In genomic region chr5:28170892-28171291, GRCm38 (mm10) we compare ENCODE assay signal across 16 mouse cellular contexts. TPM values are rescaled to one million over a fixed set of nuclear protein-coding genes. Genes with fewer than 3 reads are reported as not detected.
DNase-seq lines count a peak whose midpoint lies in the region; ATAC-seq and TF ChIP-seq lines count a peak whose summit lies in the region.
"Had no signal": no experiment of that assay in that cellular context is flagged by ENCODE, and none has a peak within 500 bp of the region (broad histone marks: within the 10 kb centered on the region; RNA-seq: fewer than 3 reads in every experiment).

No protein-coding gene starts in this region.

- 0 out of 2 replicates have a peak overlapping the region, but pooled peaks have one; percentile 6 for H3K4me3 ChIP-seq in heart, embryonic 10.5 days
- peak overlapping the region; percentile 17 for H3K4me3 ChIP-seq in hindbrain, embryonic 15.5 days
- H3K4me3 ChIP-seq in midbrain, postnatal 0 days (ENCODE audit: low read depth, low read length), result peak overlapping the region; percentile 26
- H3K4me3 ChIP-seq in left cerebral cortex, adult 2 months, result no peak overlapping the region
- no peak overlapping the region for H3K4me3 ChIP-seq in stomach, postnatal 0 days (ENCODE audit: low read depth, low read length)
- H3K4me3 ChIP-seq: heart, adult 2 months; liver, embryonic 15.5 days; neural tube, embryonic 12.5 days had no signal

- H3K27ac ChIP-seq in heart, embryonic 10.5 days, result no peak overlapping the region
- no peak overlapping the region for H3K27ac ChIP-seq in hindbrain, embryonic 15.5 days (replicated peaks)
- peak overlapping the region; percentile 43; the same call in 1 of the 2 replicates for H3K27ac ChIP-seq in midbrain, postnatal 0 days (ENCODE audit: low read depth, low read length)
- H3K27ac ChIP-seq in left cerebral cortex, adult 2 months, result no peak overlapping the region
- H3K27ac ChIP-seq in stomach, postnatal 0 days (replicated peaks), result no peak overlapping the region
- H3K27ac ChIP-seq: heart, adult 2 months; liver, embryonic 15.5 days; neural tube, embryonic 12.5 days had no signal

- TF ChIP-seq EP300 in stomach, postnatal 0 days (optimal IDR thresholded peaks at IDR 0.05), result no peak

- H3K9me3 ChIP-seq in heart, embryonic 10.5 days, result no peaks in the 10 kb centered on the region
- no peaks in the 10 kb centered on the region for H3K9me3 ChIP-seq in hindbrain, embryonic 15.5 days
- no peaks in the 10 kb centered on the region for H3K9me3 ChIP-seq in midbrain, postnatal 0 days (ENCODE audit: low read length)
- no peaks in the 10 kb centered on the region for H3K9me3 ChIP-seq in stomach, postnatal 0 days (ENCODE audit: control insufficient read depth, low read length)
- H3K9me3 ChIP-seq: liver, embryonic 15.5 days; neural tube, embryonic 12.5 days had no signal

- no peak for ATAC-seq in hindbrain, embryonic 15.5 days (ENCODE audit: low FRiP score, low read depth)
- ATAC-seq in midbrain, postnatal 0 days (ENCODE audit: low FRiP score), result no peak
- no peak for ATAC-seq in stomach, postnatal 0 days (ENCODE audit: low FRiP score, low TSS enrichment)

- DNase-seq in heart, embryonic 10.5 days (ENCODE audit: low spot score), result no peak
- no peak for DNase-seq in heart, postnatal 10 days
- peak; percentile 71 to 75 for DNase-seq in cerebellum, postnatal 25 days
- DNase-seq in midbrain, postnatal 0 days (ENCODE audit: low spot score), result peak; percentile 50
- no peak for DNase-seq in thymus, postnatal 4 days
- DNase-seq in left cerebral cortex, adult 2 months (ENCODE audit: extremely low spot score in 1 of 2, low spot score in 2 of 2), result no peak
- DNase-seq in stomach, postnatal 0 days (ENCODE audit: low spot score), result no peak
- DNase-seq: heart, adult 2 months; heart, postnatal 4 days; right cerebral cortex, postnatal 14 days; thymus, postnatal 25 days had no signal

- under 1% methylated on average over 19 of the region's 19 CpGs for WGBS in heart, embryonic 10.5 days
- WGBS in hindbrain, embryonic 15.5 days, result 3% methylated on average over 19 of the region's 19 CpGs
- WGBS in midbrain, postnatal 0 days, result 18% methylated on average over 19 of the region's 19 CpGs
- WGBS in stomach, postnatal 0 days, result 3% methylated on average over 19 of the region's 19 CpGs

- H3K4me1 ChIP-seq in heart, embryonic 10.5 days, result peaks cover 26% of the 10 kb centered on the region
- peaks cover 23% of the 10 kb centered on the region for H3K4me1 ChIP-seq in hindbrain, embryonic 15.5 days (replicated peaks)
- H3K4me1 ChIP-seq in midbrain, postnatal 0 days (ENCODE audit: insufficient read depth, low read length), result no peaks in the 10 kb centered on the region; the same call in 1 of the 2 replicates
- 0 out of 2 replicates have a peak, but pooled peaks cover under 1% of the 10 kb centered on the region for H3K4me1 ChIP-seq in stomach, postnatal 0 days (replicated peaks; ENCODE audit: control insufficient read depth, insufficient read depth)

- H3K27me3 ChIP-seq in heart, embryonic 10.5 days (ENCODE audit: insufficient read depth, poor library complexity, severe bottlenecking), result peaks cover 97% of the 10 kb centered on the region
- peaks cover 80% of the 10 kb centered on the region for H3K27me3 ChIP-seq in hindbrain, embryonic 15.5 days
- H3K27me3 ChIP-seq in midbrain, postnatal 0 days (ENCODE audit: insufficient read depth, low read length), result peaks cover 10% of the 10 kb centered on the region; the same call in 1 of the 2 replicates
- peaks cover 40% of the 10 kb centered on the region; the same call in 1 of the 2 replicates for H3K27me3 ChIP-seq in stomach, postnatal 0 days (ENCODE audit: control insufficient read depth, insufficient read depth, low read length)

- intact Hi-C loops in heart, postnatal 10 days (cut with DNase I), result no loop called here
- intact Hi-C loops in left cerebral cortex, adult 2 months (cut with DNase I), result loop anchor here (5.0 kb wide), 1 partner anchor 41 kb away; no protein-coding TSS in a partner anchor

- 0 out of 2 replicates have a peak overlapping the region, but pooled peaks have one; percentile 23 for H3K9ac ChIP-seq in hindbrain, embryonic 15.5 days
- peak overlapping the region; percentile 29 for H3K9ac ChIP-seq in midbrain, postnatal 0 days (replicated peaks; ENCODE audit: low read length, poor library complexity, severe bottlenecking)
- H3K9ac ChIP-seq in stomach, postnatal 0 days (ENCODE audit: low read length), result no peak overlapping the region
- H3K9ac ChIP-seq: liver, embryonic 15.5 days; neural tube, embryonic 12.5 days had no signal

- peak overlapping the region; percentile 37 for H3K4me2 ChIP-seq in hindbrain, embryonic 15.5 days
- peak overlapping the region; percentile 51 for H3K4me2 ChIP-seq in midbrain, postnatal 0 days (ENCODE audit: low read depth, low read length, poor library complexity, severe bottlenecking)
- H3K4me2 ChIP-seq in stomach, postnatal 0 days (replicated peaks; ENCODE audit: low read depth), result no peak overlapping the region
- H3K4me2 ChIP-seq: liver, embryonic 15.5 days; neural tube, embryonic 12.5 days had no signal

- H3K36me3 ChIP-seq in heart, embryonic 10.5 days, result no peaks in the 10 kb centered on the region
- no peaks in the 10 kb centered on the region for H3K36me3 ChIP-seq in hindbrain, embryonic 15.5 days
- no peaks in the 10 kb centered on the region for H3K36me3 ChIP-seq in midbrain, postnatal 0 days (ENCODE audit: insufficient read depth, low read length)
- H3K36me3 ChIP-seq in stomach, postnatal 0 days (ENCODE audit: control insufficient read depth, insufficient read depth, low read length), result no peaks in the 10 kb centered on the region
- H3K36me3 ChIP-seq: liver, embryonic 15.5 days; neural tube, embryonic 12.5 days had no signal

- no peak for TF ChIP-seq CTCF in midbrain, postnatal 0 days (IDR thresholded peaks at IDR 0.05)
- no peak for TF ChIP-seq CTCF in left cerebral cortex, adult 2 months (IDR thresholded peaks at IDR 0.05)
- TF ChIP-seq CTCF in stomach, postnatal 0 days (IDR thresholded peaks at IDR 0.05; ENCODE audit: low read depth), result no peak

RNA-seq across cellular contexts. Expression of gene En2, which starts 5.4 kb away (rescaled TPM):
- polyA plus RNA-seq in heart, embryonic 10.5 days (2016; fragmentation: Nextera tagmentation; extraction: Ambion mirVana), result not detected in 2 replicates
- total RNA-seq in heart, postnatal 10 days (2021), result under 1 TPM in 1 of 2 experiments, not detected in 1; 0.07 TPM
- 0.60 and 1.3 TPM in 2 replicates for polyA plus RNA-seq in hindbrain, embryonic 15.5 days (2015; fragmentation: Nextera tagmentation; extraction: Ambion mirVana)
- total RNA-seq in midbrain, postnatal 0 days (2014; rRNA removed), result 49.5 and 62.0 TPM in 2 replicates
- 0.86 and 1.0 TPM in 2 replicates for polyA plus RNA-seq in midbrain, postnatal 0 days (2015; fragmentation: Nextera tagmentation; extraction: Ambion mirVana)
- total RNA-seq in left cerebral cortex, adult 2 months (2021), result under 1 TPM; 0.09 to 0.59 TPM
- not detected in 2 replicates for polyA plus RNA-seq in stomach, postnatal 0 days (2015; fragmentation: Nextera tagmentation; extraction: Ambion mirVana)
- total RNA-seq: heart, postnatal 4 days had no signal
- polyA plus RNA-seq: C2C12; heart, adult 2 months; liver, embryonic 15.5 days; stomach, embryonic 14.5 days had no signal

Comparison
In these comparisons a context has a peak if more than half of its experiments do, and no peak if none do; other contexts are left out.
1. DNase-seq: peak in cerebellum, postnatal 25 days (2 of 2) and midbrain, postnatal 0 days (single experiment); none in heart, embryonic 10.5 days (single experiment), heart, postnatal 10 days (0 of 2), thymus, postnatal 4 days (single experiment), left cerebral cortex, adult 2 months (0 of 2) and stomach, postnatal 0 days (single experiment).
2. H3K4me3 ChIP-seq: peak in heart, embryonic 10.5 days (single experiment), hindbrain, embryonic 15.5 days (single experiment) and midbrain, postnatal 0 days (single experiment); none in left cerebral cortex, adult 2 months (single experiment) and stomach, postnatal 0 days (single experiment).